Mouse (Mus musculus): ENCODE data around the gene Dst.
A peak's percentile ranks its signal among the peaks of the same experiment; 100 is the strongest.

The Dst gene

DNA sequence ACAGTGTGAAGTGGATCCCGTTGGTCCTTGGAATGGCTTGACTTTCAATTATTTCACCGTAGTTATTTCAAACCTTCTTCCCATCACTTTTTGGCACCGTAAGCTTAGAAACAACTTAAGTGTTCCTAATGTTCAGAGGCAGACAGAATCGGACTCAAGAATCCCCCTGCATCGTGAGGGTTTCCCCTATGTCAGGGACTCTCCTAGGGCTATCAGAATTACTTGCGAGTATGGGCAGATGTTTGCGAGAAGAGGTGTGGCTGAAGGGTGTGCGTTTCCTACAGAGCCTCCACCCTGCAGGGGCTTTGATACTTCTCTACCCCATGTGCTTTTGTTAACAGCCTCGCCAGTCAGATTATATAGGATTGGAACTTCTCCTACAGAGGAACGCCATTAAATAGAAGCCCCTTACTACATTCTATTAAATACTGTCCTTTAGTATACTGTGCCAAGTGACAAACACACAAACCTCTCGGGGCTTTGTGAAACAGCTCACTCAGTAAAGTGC lies 312.1 kb downstream of the Dst start:
- no peak for DNase-seq (ENCODE audit: low read depth, low spot score)

DNA sequence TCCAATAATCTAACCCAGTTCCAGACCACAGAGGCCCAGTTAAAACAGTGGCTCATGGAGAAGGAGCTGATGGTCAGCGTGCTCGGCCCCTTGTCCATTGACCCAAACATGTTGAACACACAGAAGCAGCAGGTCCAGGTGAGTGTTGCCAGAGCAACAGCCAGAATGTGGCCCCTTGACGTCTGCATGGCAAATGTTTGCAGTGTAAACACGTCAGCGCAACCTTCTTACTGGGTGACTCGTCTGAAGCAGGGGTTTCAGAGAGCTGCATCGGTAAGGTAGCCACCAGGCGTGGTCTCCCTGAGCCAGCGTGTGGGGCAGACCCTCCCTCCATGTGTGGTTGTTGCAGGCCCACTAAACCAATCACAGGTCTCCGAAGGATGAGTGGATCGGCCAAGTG lies 315.8 kb downstream of the Dst start:
- no peak for DNase-seq (ENCODE audit: low read depth, low spot score)

DNA sequence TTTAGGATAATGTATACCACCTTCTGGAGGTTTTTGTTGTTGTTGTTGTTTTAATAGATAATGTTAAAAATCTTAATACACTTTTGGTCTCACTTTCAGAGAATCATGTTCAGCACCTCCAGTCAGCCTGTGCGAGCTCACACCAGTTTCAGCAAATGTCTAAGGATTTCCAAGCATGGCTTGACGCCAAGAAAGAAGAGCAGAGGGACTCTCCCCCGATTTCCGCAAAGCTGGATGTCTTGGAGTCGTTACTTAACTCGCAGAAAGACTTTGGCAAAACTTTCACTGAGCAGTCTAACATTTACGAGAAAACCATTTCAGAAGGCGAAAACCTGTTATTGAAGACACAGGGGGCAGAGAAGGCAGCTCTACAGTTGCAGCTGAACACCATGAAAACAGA lies 319.7 kb downstream of the Dst start:
- no peak for DNase-seq (ENCODE audit: low read depth, low spot score)

DNA sequence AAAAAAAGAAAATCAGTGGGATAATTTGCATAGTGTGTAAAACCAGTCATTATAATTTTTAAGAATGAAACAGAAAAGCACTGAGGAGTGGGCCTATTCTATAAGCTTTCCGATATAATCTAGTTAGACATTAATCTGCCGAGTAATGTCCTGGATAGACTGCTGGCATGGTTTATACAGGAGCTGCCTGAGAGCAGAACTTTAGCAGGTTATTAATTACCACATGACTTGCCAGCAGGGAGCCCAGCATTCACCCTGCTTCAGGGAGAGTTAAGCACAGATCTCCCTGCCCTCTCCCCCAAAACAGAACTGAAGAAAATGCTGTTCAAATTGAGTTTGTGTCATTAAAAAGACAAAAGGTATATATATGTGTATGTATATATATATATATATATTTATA lies 323.0 kb downstream of the Dst start:
- no peak for DNase-seq (ENCODE audit: low read depth, low spot score)

DNA sequence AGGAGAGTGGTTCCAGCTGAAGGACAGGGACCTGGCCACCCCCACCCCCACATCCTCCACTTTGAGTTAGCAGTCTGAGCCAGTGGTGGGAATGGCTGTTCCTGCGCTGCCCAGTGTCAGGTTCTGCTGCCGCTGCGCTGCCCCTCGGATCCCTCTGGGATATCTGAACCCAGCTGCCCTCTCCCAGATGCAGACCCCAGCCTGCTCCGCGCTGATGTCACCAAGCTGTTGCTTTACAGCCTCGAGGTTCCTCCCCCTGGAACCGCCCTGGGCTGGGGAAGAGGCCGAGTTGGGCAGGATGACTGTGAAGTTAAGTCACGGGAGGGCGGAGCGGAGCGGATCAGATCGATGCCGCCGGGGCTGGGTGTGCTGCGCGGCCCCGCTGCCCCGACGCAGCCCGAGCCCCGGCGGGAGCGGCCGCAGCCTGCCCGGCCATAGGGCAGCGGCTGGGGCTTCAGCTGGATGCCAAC lies 328.3 kb downstream of the Dst start:
- peak; percentile 84 for DNase-seq (ENCODE audit: low read depth, low spot score)

DNA sequence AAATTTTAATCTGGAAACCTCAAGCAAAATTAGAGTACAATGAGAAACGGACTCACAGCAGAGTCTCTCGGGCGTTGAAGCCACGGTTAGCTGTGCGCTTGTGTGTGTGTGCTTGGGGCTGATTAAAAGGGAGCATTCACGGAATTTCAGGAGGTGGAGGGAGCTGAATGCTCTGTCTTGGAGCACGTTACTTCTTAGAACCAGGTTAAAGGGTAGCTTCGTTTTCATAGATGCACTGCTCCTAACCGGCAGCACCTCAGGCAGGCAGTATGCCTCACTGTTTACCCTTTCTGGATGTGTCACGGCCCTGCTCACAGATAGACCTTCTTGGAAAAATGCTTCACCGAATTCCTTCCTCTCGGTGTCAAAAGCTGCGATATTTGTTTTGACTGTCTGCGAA lies 329.2 kb downstream of the Dst start:
- no peak for DNase-seq (ENCODE audit: low read depth, low spot score)

DNA sequence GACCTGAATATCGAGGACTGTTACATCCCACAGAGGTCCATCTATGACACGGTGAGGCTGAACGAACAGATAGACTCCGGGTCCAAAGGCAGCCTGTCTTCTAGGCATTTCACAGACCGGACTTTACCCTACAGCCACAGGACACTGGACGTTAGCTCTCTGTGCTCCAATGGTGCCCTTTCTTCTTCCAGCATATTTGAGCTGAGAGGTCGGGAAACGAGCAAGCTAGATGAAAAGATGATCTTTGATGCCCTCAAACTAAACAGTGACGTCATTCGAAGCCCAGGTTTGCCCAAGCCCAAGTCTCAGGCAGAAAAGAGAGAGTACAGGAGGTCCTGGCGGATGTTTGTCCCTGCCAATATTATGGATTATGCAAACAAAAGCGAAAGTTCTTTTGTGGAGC lies 329.7 kb downstream of the Dst start:
- DNase-seq (ENCODE audit: low read depth, low spot score), result no peak

DNA sequence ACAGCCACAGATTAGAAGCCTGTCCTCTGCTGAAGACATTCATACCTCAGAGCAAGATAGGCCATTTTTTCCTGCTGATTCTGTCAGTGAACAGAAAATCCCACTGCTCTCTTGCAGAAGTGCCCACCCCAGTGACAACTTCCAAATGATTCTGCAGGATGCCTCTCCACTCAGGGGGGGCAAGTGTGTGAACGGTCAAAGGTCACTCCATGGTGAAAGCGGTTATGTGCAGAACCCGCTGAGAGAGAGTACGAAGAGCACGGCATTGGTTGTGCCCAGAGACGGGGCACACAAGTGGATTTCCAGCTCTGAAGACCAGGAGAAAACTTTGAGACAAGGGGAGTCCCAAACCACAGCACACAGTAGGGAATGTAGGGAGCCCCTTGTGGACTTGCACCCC lies 330.2 kb downstream of the Dst start:
- DNase-seq (ENCODE audit: low read depth, low spot score), result no peak

DNA sequence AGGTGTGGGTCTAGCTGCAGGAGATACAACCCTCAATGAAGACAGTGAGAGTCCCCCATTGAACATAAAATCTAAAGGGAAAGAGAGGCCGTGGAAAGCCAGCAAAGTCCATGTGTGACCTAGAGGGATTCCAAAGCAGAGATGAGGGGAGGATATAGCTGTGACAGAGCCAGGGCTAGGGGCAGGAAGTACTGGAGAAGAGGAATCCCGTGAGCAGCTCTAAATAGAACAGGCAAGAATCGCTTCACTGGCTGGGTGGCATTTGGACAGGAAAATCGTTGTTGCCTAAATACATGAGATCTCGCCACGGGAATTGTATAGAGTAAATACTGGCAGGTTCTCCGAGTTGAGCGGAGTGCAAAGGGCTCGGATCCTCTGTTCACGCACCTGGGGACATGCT lies 336.7 kb downstream of the Dst start:
- no peak for DNase-seq (ENCODE audit: low read depth, low spot score)

DNA sequence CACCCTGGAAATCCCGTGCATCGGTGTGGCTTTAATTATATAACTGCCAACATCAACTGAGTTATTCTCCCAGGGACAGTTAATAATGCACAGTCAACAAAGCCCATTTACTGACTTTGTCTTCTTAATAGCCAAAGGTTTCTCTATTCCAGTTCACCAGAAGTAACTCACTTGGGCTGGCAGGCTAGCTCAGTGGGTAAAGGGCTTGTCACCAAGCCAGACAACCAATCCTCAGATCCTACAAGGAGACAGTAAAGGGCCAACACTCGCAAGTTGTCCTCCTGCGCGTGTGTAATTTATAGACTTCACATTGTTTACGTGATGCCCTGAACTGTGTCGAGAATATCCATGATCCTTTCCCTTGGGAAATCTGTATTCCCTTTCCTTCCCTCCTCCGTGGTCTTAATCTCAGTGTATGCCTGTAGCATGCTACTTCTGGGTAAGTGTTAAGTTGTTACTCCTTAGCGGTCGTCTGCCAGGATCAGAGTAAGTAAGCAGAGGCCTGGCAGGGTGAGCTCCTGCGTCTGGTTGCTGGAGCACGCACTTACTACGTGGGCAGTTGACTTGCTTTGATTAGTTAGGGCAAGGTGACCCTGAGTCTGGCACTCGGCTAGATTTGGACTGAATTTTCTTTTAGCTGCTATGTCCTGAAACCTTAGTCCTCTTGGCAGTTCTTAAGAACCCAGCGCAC lies 338.1 kb downstream of the Dst start:
- no peak for DNase-seq (ENCODE audit: low read depth, low spot score)

DNA sequence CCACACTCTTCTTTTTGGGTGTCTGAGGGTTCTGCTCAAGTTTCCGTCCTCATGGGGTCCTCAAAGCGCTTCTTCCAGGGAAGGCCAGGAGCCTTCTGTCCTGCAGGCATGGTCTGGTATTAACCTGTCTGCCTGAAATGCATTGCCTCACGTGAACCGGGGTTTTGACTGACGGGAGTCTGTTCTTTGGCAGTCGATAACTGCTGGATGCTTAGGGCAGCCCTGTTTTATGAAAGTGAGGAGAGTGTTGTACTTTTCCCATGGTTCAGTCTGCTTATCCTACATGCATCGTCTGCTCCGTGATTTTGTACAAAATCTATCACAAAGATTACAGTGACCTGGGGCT lies 338.6 kb downstream of the Dst start:
- DNase-seq (ENCODE audit: low read depth, low spot score), result no peak

DNA sequence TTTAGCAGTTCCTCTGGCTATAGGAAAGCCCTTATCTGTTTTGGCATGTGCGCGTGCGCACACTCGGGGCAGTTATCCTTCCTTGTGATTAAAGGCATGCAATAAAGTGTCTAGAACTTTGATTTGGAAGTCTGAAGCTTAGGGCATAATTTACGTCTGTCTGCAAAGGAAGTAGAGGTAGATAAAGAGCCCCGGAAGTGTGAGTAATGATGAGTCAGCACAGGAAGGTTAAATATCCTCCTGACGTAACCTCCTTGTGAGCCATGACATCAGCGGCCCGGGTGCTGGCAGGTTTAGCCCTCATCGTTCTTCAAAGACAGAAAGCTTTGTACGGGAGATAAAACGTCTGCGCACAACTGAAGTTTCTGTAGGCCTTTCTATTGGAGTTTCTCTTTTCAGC lies 343.1 kb downstream of the Dst start:
- DNase-seq (ENCODE audit: low read depth, low spot score), result peak; percentile 47

DNA sequence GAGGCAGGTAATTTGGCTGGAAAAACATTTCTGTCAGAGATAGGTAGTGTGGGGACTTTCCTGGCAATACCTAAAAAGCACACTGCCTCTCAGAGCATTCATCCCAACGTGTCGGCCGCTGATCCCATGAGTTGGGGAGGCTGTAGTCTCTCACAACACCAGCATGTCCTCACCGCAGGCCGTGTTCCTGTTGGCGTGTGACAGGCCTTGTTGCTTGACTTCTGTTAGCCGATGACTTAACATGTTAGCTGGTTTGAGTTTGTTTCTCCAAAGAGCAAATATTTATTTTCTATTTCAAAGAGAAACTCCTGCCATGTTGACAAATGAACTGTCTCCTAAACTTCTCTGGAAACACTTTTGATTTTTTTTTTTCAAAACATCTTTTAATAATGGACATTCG lies 344.2 kb downstream of the Dst start:
- DNase-seq (ENCODE audit: low read depth, low spot score), result no peak

DNA sequence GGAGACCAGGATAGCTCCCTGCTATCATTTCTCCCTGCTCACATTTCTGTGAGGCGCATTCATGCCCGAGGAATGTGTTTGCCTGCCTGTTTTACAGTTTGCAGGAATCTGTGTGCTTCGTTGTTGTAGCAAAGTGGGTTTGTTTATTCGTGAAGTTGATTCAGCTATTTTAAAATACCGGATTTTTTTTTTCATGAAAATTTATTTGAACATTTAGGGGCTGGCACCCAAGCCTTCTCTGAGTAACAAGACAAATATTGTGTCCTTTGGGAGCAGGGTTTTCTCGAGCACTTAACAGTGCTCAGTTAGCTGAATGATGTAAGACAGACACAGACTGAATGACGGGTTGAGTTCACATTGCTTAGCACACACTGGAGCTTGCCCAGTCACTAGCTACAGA lies 345.9 kb downstream of the Dst start:
- DNase-seq (ENCODE audit: low read depth, low spot score), result peak; percentile 64

DNA sequence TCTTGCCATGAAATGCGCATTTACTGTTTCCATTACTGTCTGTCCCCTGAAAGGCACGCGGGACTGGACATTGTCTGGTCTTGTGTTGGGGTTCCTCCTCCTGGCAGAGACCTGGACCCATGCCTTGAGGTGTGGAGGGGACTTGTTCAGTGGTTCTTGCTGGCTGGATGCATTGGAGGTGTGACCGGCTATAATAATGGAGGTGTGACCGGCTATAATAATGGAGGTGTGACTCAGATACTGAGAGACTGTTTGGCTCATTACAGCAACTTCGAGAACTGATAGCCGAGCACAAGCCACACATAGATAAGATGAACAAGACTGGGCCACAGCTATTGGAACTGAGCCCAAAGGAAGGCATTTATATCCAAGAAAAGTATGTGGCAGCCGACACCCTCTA lies 351.9 kb downstream of the Dst start:
- no peak for DNase-seq (ENCODE audit: low read depth, low spot score)

DNA sequence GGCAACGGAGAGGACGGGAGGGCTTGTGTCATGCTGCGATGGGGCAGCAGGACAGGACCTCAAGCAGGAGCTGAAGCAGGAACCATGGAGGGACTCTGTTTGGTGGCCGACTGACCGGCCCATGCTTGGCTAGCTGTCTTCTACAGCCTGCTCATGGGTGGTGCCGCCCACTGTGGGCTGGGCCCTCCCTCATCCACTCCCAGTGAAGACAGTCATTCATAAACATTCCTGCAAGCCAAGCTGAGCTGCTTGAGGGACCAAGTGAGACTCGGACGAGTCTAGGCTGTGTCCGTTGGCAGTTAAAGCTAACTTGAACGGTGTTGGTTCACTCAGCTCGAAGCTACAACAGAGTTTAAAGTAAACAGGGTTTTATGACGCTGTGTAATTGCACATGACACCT lies 353.0 kb downstream of the Dst start:
- DNase-seq (ENCODE audit: low read depth, low spot score), result no peak

DNA sequence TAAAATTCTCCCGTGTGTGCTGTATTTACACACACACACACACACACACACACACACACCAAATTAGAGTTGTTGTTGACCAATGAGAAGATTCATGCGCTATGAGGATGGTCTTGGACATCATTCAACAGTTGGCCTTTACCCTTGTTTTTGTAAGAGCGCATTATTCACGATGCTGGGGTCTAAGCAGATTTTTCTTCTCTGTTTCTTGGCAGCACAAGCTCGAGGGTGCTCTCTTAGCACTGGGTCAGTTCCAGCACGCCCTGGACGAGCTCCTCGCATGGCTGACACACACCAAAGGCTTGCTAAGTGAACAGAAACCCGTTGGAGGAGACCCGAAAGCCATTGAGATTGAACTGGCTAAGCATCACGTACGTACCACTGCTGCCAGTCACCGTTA lies 360.5 kb downstream of the Dst start:
- no peak for DNase-seq (ENCODE audit: low read depth, low spot score)

DNA sequence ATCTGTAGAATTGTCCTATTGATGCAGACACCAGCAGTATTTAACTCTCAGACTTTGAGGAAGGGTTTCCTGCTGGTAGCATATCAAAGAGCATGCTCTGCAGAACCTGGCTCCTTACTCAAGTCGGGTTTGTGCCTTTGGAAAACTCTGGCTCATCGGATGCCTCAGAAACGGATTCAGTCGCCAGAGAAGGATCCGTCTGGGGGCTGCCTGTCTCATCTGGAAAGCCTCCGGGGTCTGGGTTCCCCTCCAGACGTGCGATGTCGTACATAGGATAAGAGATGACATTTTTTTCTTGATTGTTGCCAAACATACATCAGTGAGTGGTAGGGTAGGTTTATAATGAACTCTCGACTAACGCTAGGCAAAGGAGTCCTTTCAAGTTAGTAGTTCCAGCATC lies 361.6 kb downstream of the Dst start:
- DNase-seq (ENCODE audit: low read depth, low spot score), result no peak

DNA sequence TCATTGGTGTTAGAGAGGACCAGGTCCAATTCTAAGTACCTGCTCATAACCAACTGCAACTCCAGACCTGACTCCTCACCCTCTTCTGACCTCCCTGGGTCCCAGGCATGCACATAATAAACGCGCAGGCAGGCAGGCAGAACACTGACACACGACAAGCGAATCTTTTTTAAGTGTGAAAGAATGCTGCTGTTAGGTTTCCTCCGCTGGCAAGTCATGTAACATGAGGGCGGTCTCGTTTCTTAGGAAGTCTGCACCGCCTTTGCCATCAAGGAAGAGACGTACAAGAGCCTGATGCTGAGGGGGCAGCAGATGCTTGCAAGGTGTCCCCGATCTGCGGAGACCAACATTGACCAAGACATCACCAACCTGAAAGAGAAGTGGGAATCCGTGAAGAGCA lies 365.9 kb downstream of the Dst start:
- no peak for DNase-seq (ENCODE audit: low read depth, low spot score)

DNA sequence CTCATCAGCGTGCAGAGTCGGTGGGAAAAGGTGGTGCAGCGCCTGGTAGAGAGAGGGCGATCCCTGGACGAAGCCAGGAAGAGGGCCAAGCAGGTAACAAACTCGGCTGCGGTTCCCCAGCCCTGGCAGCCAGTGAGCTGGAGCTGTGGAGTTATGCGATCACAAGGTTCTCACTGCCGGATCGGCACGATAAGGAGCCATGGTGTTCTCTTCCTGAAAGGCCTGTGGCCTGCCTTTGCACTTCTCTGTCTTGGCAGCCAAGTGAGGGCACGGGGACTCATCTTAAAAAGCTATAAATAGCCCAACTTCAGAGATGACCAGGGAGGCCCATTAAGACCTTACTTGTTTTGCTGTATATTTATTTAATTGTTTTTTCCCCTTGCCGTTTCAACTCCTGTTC lies 367.8 kb downstream of the Dst start:
- DNase-seq (ENCODE audit: low read depth, low spot score), result no peak

DNA sequence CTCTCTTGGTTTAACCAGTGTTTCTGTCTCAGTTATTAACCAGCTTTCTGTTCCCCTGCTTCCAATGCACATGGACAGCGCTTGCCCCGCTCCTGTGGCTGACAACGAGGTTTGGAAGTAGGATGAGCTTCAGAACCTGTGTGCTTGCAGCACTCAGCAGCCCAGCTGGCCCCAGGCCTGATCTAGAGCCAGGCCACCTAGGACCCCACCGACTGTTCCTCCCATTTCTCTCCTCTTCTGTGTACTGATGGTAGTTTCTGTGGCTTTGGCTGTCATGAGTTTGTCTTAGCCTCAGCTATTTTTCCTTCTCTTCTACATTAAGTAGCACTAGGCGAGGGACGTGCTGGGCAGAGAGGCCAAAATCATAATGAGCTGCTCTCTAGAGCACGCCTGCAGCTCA lies 368.7 kb downstream of the Dst start:
- DNase-seq (ENCODE audit: low read depth, low spot score), result no peak

DNA sequence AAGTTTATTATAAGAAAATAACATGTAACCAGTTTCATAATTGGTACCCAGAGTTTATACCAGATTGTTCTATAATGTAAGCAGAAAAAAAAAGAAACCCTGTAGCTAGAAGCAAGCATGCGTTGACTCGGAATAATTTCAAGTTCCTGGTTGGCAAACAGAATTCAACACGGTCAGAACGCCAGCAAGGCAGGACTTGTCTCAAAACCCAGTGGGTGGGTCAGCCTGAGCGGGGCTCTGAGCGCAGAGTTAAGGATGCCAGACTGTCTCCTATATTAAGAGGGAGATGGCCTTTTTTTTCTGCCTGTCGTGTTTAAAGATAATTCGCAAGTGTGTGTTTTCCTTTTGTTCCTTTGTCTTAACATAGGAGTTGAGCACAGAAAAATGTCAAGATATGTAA lies 369.2 kb downstream of the Dst start:
- DNase-seq (ENCODE audit: low read depth, low spot score), result no peak

DNA sequence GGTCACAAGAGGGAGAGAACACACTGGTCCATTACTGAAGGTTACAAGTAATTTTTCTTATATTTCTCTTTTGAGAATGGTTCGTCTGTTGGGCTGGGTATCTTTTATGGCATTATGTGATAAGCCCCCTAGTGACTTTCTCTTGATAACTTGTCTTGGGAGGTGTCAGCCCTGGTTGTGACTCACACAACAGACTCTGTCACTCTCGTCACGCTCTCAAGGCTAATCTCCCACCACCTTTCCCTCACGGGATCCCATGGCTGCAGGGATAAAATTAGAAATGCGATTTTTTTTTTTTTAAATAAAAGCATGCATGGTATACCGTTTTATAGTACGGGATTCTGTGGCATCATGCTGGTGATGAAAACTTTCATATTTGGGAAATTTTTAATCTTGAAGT lies 375.5 kb downstream of the Dst start:
- DNase-seq (ENCODE audit: low read depth, low spot score), result no peak

DNA sequence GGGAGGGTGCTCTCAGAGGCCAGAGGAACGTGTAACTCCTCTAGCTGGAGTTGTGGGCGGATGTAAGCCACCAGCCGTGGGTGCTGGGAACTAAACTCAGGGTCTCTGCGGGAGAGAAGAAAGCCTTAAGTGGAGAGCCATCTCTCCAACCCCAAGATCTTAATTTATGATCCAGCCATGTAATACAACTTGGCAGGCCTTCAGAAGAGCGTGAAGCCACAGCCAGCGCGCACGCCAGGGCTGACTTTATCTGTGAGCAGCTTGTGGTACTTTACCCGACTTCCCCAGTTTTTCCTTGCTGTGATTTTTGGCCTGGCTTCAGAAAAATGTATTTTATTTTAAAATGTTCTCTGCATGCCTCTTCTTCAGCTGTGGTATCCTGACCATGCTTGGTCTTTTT lies 377.0 kb downstream of the Dst start:
- DNase-seq (ENCODE audit: low read depth, low spot score), result no peak
